In the genomic region with DNA sequence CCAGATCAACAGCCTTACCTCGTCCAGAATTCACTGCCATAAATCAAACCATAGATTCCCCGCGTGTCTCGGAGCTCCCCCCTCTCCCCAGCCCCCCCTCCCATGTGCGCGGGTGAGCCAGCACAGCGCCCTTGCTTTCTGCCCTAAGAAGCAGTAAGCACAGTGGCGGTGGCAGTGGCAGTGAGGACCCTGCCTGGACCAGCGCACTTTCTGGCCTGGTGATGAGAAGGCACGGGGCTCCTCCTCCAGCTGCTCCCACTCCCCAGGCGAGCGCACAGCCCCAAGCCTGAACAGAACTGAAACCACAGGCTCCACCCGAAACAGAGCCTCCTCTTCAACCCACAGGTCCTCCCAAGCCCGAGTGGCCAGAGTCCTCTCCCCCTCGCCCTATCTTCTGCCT, we compare ENCODE assay signal across 32 mouse cellular contexts. TPM values are rescaled to one million over a fixed set of nuclear protein-coding genes. Genes with fewer than 3 reads are reported as not detected.
"Had no signal": no experiment of that assay in that cellular context is flagged by ENCODE, and none has a peak within 500 bp of the region (broad histone marks: within the 10 kb centered on the region; RNA-seq: fewer than 3 reads in every experiment).

No protein-coding gene starts in this region.

- H3K4me3 ChIP-seq: limb, embryonic 10.5 days; limb, embryonic 12.5 days; limb, embryonic 13.5 days; limb, embryonic 15.5 days; liver, embryonic 12.5 days; liver, embryonic 13.5 days; liver, embryonic 15.5 days; lung, embryonic 15.5 days; megakaryocyte, embryonic 14.5 days; midbrain, embryonic 10.5 days; midbrain, embryonic 12.5 days; midbrain, embryonic 13.5 days; midbrain, embryonic 15.5 days; myocyte; neural tube, embryonic 12.5 days had no signal

- H3K4me2 ChIP-seq: limb, embryonic 12.5 days; limb, embryonic 13.5 days; limb, embryonic 15.5 days; liver, embryonic 11.5 days; liver, embryonic 12.5 days; liver, embryonic 13.5 days; liver, embryonic 15.5 days; lung, embryonic 14.5 days; lung, embryonic 15.5 days; midbrain, embryonic 11.5 days; midbrain, embryonic 12.5 days; midbrain, embryonic 13.5 days; midbrain, embryonic 15.5 days; neural tube, embryonic 12.5 days had no signal

- H3K27ac ChIP-seq: limb, embryonic 10.5 days; limb, embryonic 12.5 days; limb, embryonic 13.5 days; limb, embryonic 15.5 days; liver, embryonic 12.5 days; liver, embryonic 13.5 days; liver, embryonic 14.5 days; liver, embryonic 15.5 days; lung, embryonic 15.5 days; macrophage; midbrain, embryonic 10.5 days; midbrain, embryonic 12.5 days; midbrain, embryonic 13.5 days; midbrain, embryonic 15.5 days; neural tube, embryonic 12.5 days had no signal

- H3K4me1 ChIP-seq: limb, embryonic 10.5 days; limb, embryonic 12.5 days; limb, embryonic 13.5 days; limb, embryonic 15.5 days; liver, embryonic 12.5 days; liver, embryonic 13.5 days; liver, embryonic 15.5 days; lung, embryonic 15.5 days; megakaryocyte, embryonic 14.5 days; midbrain, embryonic 10.5 days; midbrain, embryonic 12.5 days; midbrain, embryonic 13.5 days; midbrain, embryonic 15.5 days; neural tube, embryonic 12.5 days had no signal

- H3K36me3 ChIP-seq: limb, embryonic 10.5 days; limb, embryonic 12.5 days; limb, embryonic 13.5 days; limb, embryonic 15.5 days; liver, embryonic 12.5 days; liver, embryonic 13.5 days; liver, embryonic 15.5 days; lung, embryonic 15.5 days; midbrain, embryonic 10.5 days; midbrain, embryonic 12.5 days; midbrain, embryonic 13.5 days; midbrain, embryonic 15.5 days; neural tube, embryonic 12.5 days had no signal

- ATAC-seq: liver, embryonic 12.5 days; liver, postnatal 0 days; lung, postnatal 0 days; midbrain, embryonic 13.5 days; midbrain, embryonic 15.5 days; midbrain, embryonic 16.5 days had no signal

- DNase-seq: left cerebral cortex, postnatal 4 days; liver; liver, embryonic 13.5 days; liver, postnatal 0 days; lung, adult 18-20 months; lung, adult 2 months; lung, embryonic 14.5 days; lung, postnatal 10 days; lung, postnatal 14 days; lung, postnatal 36 days; lung, postnatal 4 days; midbrain, embryonic 14.5 days had no signal

- H3K27me3 ChIP-seq: limb, embryonic 12.5 days; limb, embryonic 13.5 days; limb, embryonic 15.5 days; liver, embryonic 12.5 days; liver, embryonic 13.5 days; liver, embryonic 15.5 days; lung, embryonic 15.5 days; megakaryocyte, embryonic 14.5 days; midbrain, embryonic 12.5 days; midbrain, embryonic 13.5 days; midbrain, embryonic 15.5 days; neural tube, embryonic 12.5 days had no signal

- H3K9ac ChIP-seq: limb, embryonic 12.5 days; limb, embryonic 13.5 days; limb, embryonic 15.5 days; liver, embryonic 12.5 days; liver, embryonic 13.5 days; liver, embryonic 14.5 days; liver, embryonic 15.5 days; liver, postnatal 0 days; lung, embryonic 14.5 days; lung, embryonic 15.5 days; midbrain, embryonic 12.5 days; midbrain, embryonic 13.5 days; midbrain, embryonic 15.5 days; neural tube, embryonic 12.5 days had no signal

- H3K9me3 ChIP-seq: midbrain, embryonic 15.5 days had no signal

RNA-seq across cellular contexts. Expression of a gene that starts 45.8 kb away (rescaled TPM):
- polyA plus RNA-seq: myocyte had no signal
